Comparison of ENCODE assay signal across 8 mouse cellular contexts in genomic region chr3:62338044-62338443, GRCm38 (mm10). TPM values are rescaled to one million over a fixed set of nuclear protein-coding genes. Genes with fewer than 3 reads are reported as not detected.
DNase-seq lines count a peak whose midpoint lies in the region; ATAC-seq and TF ChIP-seq lines count a peak whose summit lies in the region.

Gene Arhgef26, plus strand, starts transcription at chr3:62338344.

- no peak for DNase-seq in lung, embryonic 14.5 days
- no peak for DNase-seq in lung, postnatal 36 days
- DNase-seq in forebrain, embryonic 14.5 days (ENCODE audit: low spot score): no peak
- no peak for DNase-seq in left cerebral cortex, postnatal 14 days (ENCODE audit: low spot score in 2 of 2)
- no peak for DNase-seq in frontal cortex, postnatal 36 days (ENCODE audit: low spot score in 2 of 2)
- no peak for DNase-seq in urinary bladder, adult 18-20 months (ENCODE audit: low spot score in 2 of 2)
- DNase-seq in retina, postnatal 1 day: no peak

- WGBS in lung, embryonic 14.5 days: 77% methylated on average over 3 of the region's 3 CpGs
- 85% methylated on average over 3 of the region's 3 CpGs for WGBS in forebrain, embryonic 14.5 days
- WGBS in neural tube, embryonic 14.5 days: 87% methylated on average over 3 of the region's 3 CpGs

- no peaks in the 10 kb centered on the region for H3K36me3 ChIP-seq in lung, embryonic 14.5 days (ENCODE audit: insufficient read depth)
- no peaks in the 10 kb centered on the region for H3K36me3 ChIP-seq in forebrain, embryonic 14.5 days (ENCODE audit: control insufficient read depth, insufficient read depth, low read length)
- H3K36me3 ChIP-seq in neural tube, embryonic 14.5 days (ENCODE audit: control insufficient read depth, insufficient read depth, low read length): no peaks in the 10 kb centered on the region

- H3K27ac ChIP-seq in lung, embryonic 14.5 days (ENCODE audit: low read depth): peak within 1 kb of the TSS; percentile 84
- peak within 1 kb of the TSS; percentile 56 for H3K27ac ChIP-seq in forebrain, embryonic 14.5 days (ENCODE audit: low read depth, low read length)
- peak within 1 kb of the TSS; percentile 10; the same call in 1 of the 2 replicates for H3K27ac ChIP-seq in neural tube, embryonic 14.5 days (ENCODE audit: low read depth, low read length)

- H3K9me3 ChIP-seq in lung, embryonic 14.5 days (ENCODE audit: low read depth, low read length): no peaks in the 10 kb centered on the region
- no peaks in the 10 kb centered on the region for H3K9me3 ChIP-seq in forebrain, embryonic 14.5 days (replicated peaks; ENCODE audit: control insufficient read depth, low read length)
- no peaks in the 10 kb centered on the region for H3K9me3 ChIP-seq in neural tube, embryonic 14.5 days (ENCODE audit: control insufficient read depth, low read length)

- TF ChIP-seq CTCF in lung, embryonic 14.5 days (IDR thresholded peaks at IDR 0.05; ENCODE audit: low read depth): no peak

- no peaks in the 10 kb centered on the region for H3K27me3 ChIP-seq in lung, embryonic 14.5 days (ENCODE audit: insufficient read depth, low read length)
- H3K27me3 ChIP-seq in forebrain, embryonic 14.5 days (replicated peaks; ENCODE audit: control insufficient read depth, insufficient read depth, low read length): no peaks in the 10 kb centered on the region
- no peaks in the 10 kb centered on the region for H3K27me3 ChIP-seq in neural tube, embryonic 14.5 days (ENCODE audit: control insufficient read depth, insufficient read depth, low read length)

- H3K4me2 ChIP-seq in lung, embryonic 14.5 days: peak within 1 kb of the TSS; percentile 75
- peak within 1 kb of the TSS; percentile 81 for H3K4me2 ChIP-seq in forebrain, embryonic 14.5 days (ENCODE audit: low read length)
- H3K4me2 ChIP-seq in neural tube, embryonic 14.5 days (ENCODE audit: low read depth, low read length): peak within 1 kb of the TSS; percentile 69

- no peak for ATAC-seq in lung, embryonic 14.5 days (ENCODE audit: insufficient read depth)
- no peak for ATAC-seq in forebrain, embryonic 14.5 days
- no peak for ATAC-seq in neural tube, embryonic 14.5 days (ENCODE audit: low read depth)

- H3K4me3 ChIP-seq in lung, embryonic 14.5 days (ENCODE audit: low read depth, low read length): peak within 1 kb of the TSS; percentile 70
- H3K4me3 ChIP-seq in forebrain, embryonic 14.5 days (ENCODE audit: low read depth, low read length): peak within 1 kb of the TSS; percentile 70
- H3K4me3 ChIP-seq in neural tube, embryonic 14.5 days (ENCODE audit: low read depth, low read length): peak within 1 kb of the TSS; percentile 75

- H3K4me1 ChIP-seq in lung, embryonic 14.5 days (ENCODE audit: insufficient read depth): peaks cover 10% of the 10 kb centered on the region; the same call in 1 of the 2 replicates
- peaks cover 8% of the 10 kb centered on the region for H3K4me1 ChIP-seq in forebrain, embryonic 14.5 days (ENCODE audit: control insufficient read depth, insufficient read depth, low read length)
- 0 out of 2 replicates have a peak, but pooled peaks cover 2% of the 10 kb centered on the region for H3K4me1 ChIP-seq in neural tube, embryonic 14.5 days (ENCODE audit: control insufficient read depth, insufficient read depth, low read length)

- peak within 1 kb of the TSS; percentile 79 for H3K9ac ChIP-seq in lung, embryonic 14.5 days
- H3K9ac ChIP-seq in forebrain, embryonic 14.5 days (ENCODE audit: low read length): peak within 1 kb of the TSS; percentile 75
- H3K9ac ChIP-seq in neural tube, embryonic 14.5 days (replicated peaks; ENCODE audit: low read depth, low read length): peak within 1 kb of the TSS; percentile 70

- intact Hi-C loops in left cerebral cortex, postnatal 14 days (cut with DNase I): no loop called here

RNA-seq across cellular contexts. Expression of gene Arhgef26, which starts in this region (rescaled TPM):
- polyA plus RNA-seq in lung, embryonic 14.5 days (2014; fragmentation: Nextera tagmentation; extraction: Ambion mirVana): 11.7 and 13.6 TPM in 2 replicates
- polyA plus RNA-seq in forebrain, embryonic 14.5 days (2014; fragmentation: Nextera tagmentation; extraction: Ambion mirVana): 7.2 and 9.3 TPM in 2 replicates
- 10 to 100 TPM; 23.3 to 24.1 TPM for total RNA-seq in left cerebral cortex, postnatal 14 days (2021)
- polyA plus RNA-seq in neural tube, embryonic 14.5 days (2014; fragmentation: Nextera tagmentation; extraction: Ambion mirVana): 11.4 and 11.7 TPM in 2 replicates

Comparison
In these comparisons a context has a peak if more than half of its experiments do, and no peak if none do; other contexts are left out.
1. H3K27ac ChIP-seq: peak in every context shown above with its lines; median percentile 84 in lung, embryonic 14.5 days; 56 in forebrain, embryonic 14.5 days; 10 in neural tube, embryonic 14.5 days.